Mouse (Mus musculus): Measurements from ENCODE around the gene Pced1b. TPM values are rescaled to one million over a fixed set of nuclear protein-coding genes. Genes with fewer than 3 reads are reported as not detected.
A peak's percentile ranks its signal among the peaks of the same experiment; 100 is the strongest.

The Pced1b gene
- total and polyA plus RNA-seq, 3 experiments: 6.6 to 36.5 TPM; not detected in 1

GRCm38 (mm10) chr15:97327500-97328081, 80.7 kb downstream of the Pced1b start (continued):
- no peak for TF ChIP-seq TAL1 (IDR thresholded peaks at IDR 0.05; ENCODE audit: low read length)
- TF ChIP-seq CTCF (IDR thresholded peaks at IDR 0.05 in 2 of 3, conservative IDR thresholded peaks at IDR 0.05 in 1 of 3; ENCODE audit: control insufficient read depth in 1 of 3, insufficient read depth in 1 of 3, low read depth in 2 of 3, low read length in 3 of 3, poor library complexity in 1 of 3, severe bottlenecking in 1 of 3): peak in 2 of 3 experiments; percentile 99 to 100

DNA sequence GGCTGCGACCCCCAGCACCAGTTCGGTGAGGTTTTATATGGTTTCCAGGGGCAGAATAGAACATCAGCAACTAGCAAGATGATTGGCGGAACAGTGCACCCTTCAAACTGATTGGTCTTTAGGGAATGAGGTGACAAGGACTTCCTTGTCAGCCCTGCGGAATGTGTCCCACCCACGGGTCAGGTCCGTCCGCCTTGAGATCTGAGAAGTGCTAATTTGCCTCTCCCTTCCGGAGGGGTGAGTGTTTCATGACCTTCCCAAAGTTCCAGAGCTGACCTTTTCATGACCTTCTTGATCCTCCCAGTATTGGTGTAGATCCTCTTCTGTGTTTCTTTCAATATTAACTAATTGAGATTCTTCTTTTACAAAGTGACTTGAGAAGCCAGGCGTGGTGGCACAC, 85.7 kb downstream of the Pced1b start:
- no peak for DNase-seq (ENCODE audit: low read depth, low spot score)
- H3K9ac ChIP-seq (ENCODE audit: control insufficient read depth, low read depth, low read length, poor library complexity, severe bottlenecking): no peak overlapping the region

DNA sequence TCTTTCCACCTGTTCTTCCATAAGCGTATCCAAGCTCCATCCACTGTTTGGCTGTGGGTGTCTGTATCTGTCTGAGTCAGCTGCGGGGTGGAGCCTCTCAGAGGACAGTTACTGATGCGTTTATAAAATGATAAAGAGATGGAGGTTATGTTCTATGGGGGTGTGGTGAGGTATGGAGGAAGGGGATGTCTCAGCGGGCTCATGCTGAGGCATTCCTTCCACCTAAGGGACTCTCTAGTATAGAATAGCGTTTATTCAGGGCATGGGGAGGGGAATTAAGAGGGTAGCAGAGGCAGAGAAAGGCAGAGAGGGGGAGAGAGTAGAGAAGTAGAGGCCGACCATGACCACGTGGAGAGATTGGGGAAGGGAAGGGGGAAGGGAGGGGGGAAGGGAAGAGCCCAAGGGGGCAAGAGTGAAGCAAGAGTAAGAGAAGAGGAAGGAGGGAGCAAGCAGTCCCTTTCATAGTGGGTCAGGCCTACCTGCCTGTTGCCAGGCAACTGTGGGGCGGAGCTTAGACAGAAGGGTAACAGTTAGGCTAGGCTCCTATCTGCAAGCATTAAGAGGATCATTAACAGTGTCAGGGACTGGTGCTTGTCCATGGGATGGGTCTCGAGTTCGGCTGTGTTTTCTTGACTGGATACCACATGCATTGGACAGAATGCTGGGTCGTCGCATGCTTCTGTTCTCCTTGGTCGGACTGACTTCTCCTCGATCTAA, 90.9 kb downstream of the Pced1b start:
- no peaks in the 10 kb centered on the region for H3K9me3 ChIP-seq (replicated peaks; ENCODE audit: insufficient read depth, low read length)
- no peaks in the 10 kb centered on the region for H3K27me3 ChIP-seq (ENCODE audit: control insufficient read depth in 1 of 2, insufficient read depth in 2 of 2, low read length in 2 of 2)
- H3K27ac ChIP-seq (ENCODE audit: control insufficient read depth, low read depth, low read length): peak overlapping the region; percentile 72
- H3K36me3 ChIP-seq (ENCODE audit: control insufficient read depth in 1 of 2, insufficient read depth in 2 of 2, low read length in 2 of 2): peaks cover 0 to 20% of the 10 kb centered on the region in 2 experiments; a peak in 2 of 4 replicates
- H3K4me1 ChIP-seq (ENCODE audit: control insufficient read depth in 1 of 2, insufficient read depth in 2 of 2, low read length in 2 of 2): peaks cover 12 to 33% of the 10 kb centered on the region in 2 experiments
- H3K4me3 ChIP-seq (ENCODE audit: control insufficient read depth in 1 of 2, insufficient read depth in 1 of 2, low read depth in 2 of 2, low read length in 2 of 2): peak overlapping the region; percentile 42 to 53
- peak; percentile 96 for DNase-seq (ENCODE audit: low read depth, low spot score)
- H3K9ac ChIP-seq (ENCODE audit: control insufficient read depth, low read depth, low read length, poor library complexity, severe bottlenecking): peak overlapping the region; percentile 64
- H3K79me2 ChIP-seq (ENCODE audit: control insufficient read depth, insufficient read depth, low read length, poor library complexity): no peaks in the 10 kb centered on the region; the same call in 1 of the 2 replicates
- TF ChIP-seq TAL1 (IDR thresholded peaks at IDR 0.05; ENCODE audit: low read length): peak; percentile 61
- TF ChIP-seq USF1 (IDR thresholded peaks at IDR 0.05; ENCODE audit: low read depth, low read length): peak; percentile 60
- no peak for TF ChIP-seq MEF2A (IDR thresholded peaks at IDR 0.05; ENCODE audit: extremely low read depth, insufficient replicate concordance, low read depth, low read length, poor library complexity, severe bottlenecking)
- TF ChIP-seq MXI1 (IDR thresholded peaks at IDR 0.05; ENCODE audit: low read depth, low read length): peak; percentile 69
- TF ChIP-seq NELFE (IDR thresholded peaks at IDR 0.05; ENCODE audit: low read depth, low read length): peak; percentile 54
- no peak for TF ChIP-seq KAT2A (conservative IDR thresholded peaks at IDR 0.05; ENCODE audit: low read depth, low read length)
- TF ChIP-seq MYC (IDR thresholded peaks at IDR 0.05; ENCODE audit: low read depth, low read length): peak; percentile 94
- TF ChIP-seq UBTF (IDR thresholded peaks at IDR 0.05; ENCODE audit: borderline replicate concordance, insufficient read depth, low read depth, low read length): no peak
- TF ChIP-seq CTCF (IDR thresholded peaks at IDR 0.05 in 2 of 3, conservative IDR thresholded peaks at IDR 0.05 in 1 of 3; ENCODE audit: control insufficient read depth in 1 of 3, insufficient read depth in 1 of 3, low read depth in 2 of 3, low read length in 3 of 3, poor library complexity in 1 of 3, severe bottlenecking in 1 of 3): no peak
- no peak for TF ChIP-seq CHD1 (IDR thresholded peaks at IDR 0.05; ENCODE audit: low read depth, low read length)
- TF ChIP-seq MYB (IDR thresholded peaks at IDR 0.05; ENCODE audit: low read depth, low read length): peak; percentile 75
- TF ChIP-seq POLR2AphosphoS5 (IDR thresholded peaks at IDR 0.05; ENCODE audit: borderline replicate concordance, low read depth, low read length): no peak
- no peak for TF ChIP-seq HCFC1 (IDR thresholded peaks at IDR 0.05; ENCODE audit: low read depth, low read length)
- peak; percentile 79 for TF ChIP-seq ETS1 (IDR thresholded peaks at IDR 0.05; ENCODE audit: low read depth, low read length)
- peak; percentile 68 for TF ChIP-seq CHD2 (IDR thresholded peaks at IDR 0.05; ENCODE audit: low read length)
- no peak for TF ChIP-seq GABPA (IDR thresholded peaks at IDR 0.05; ENCODE audit: low read depth, low read length)
- no peak for TF ChIP-seq USF2 (IDR thresholded peaks at IDR 0.05; ENCODE audit: borderline replicate concordance in 1 of 2, insufficient read depth in 1 of 2, low read depth in 1 of 2, low read length in 2 of 2)
- 0 out of 2 replicates have a peak, but pooled peaks have one; percentile 54 for TF ChIP-seq POLR2AphosphoS2 (IDR thresholded peaks at IDR 0.05; ENCODE audit: low read length)
- 0 out of 2 replicates have a peak, but pooled peaks have one; percentile 20 for TF ChIP-seq ELF1 (IDR thresholded peaks at IDR 0.05; ENCODE audit: low read depth, low read length)
- TF ChIP-seq SIN3A (IDR thresholded peaks at IDR 0.05; ENCODE audit: low read length): peak; percentile 63
- TF ChIP-seq POLR2A (IDR thresholded peaks at IDR 0.05; ENCODE audit: control insufficient read depth in 1 of 2, insufficient read depth in 1 of 2, low read depth in 1 of 2, low read length in 2 of 2, poor library complexity in 1 of 2): peak in 1 of 2 experiments; percentile 77; a peak in 2 of 4 replicates
- TF ChIP-seq E2F4 (IDR thresholded peaks at IDR 0.05; ENCODE audit: borderline replicate concordance, low read depth, low read length): no peak

More for the DNA sequence above, 85.7 kb downstream of the Pced1b start:
- no peak overlapping the region for H3K4me3 ChIP-seq (ENCODE audit: control insufficient read depth in 1 of 2, insufficient read depth in 1 of 2, low read depth in 2 of 2, low read length in 2 of 2)
- peaks cover 0 to 5% of the 10 kb centered on the region in 2 experiments; a peak in 2 of 4 replicates for H3K36me3 ChIP-seq (ENCODE audit: control insufficient read depth in 1 of 2, insufficient read depth in 2 of 2, low read length in 2 of 2)
- no peak for TF ChIP-seq MAFK (IDR thresholded peaks at IDR 0.05; ENCODE audit: borderline replicate concordance, low read depth, low read length)
- TF ChIP-seq SIN3A (IDR thresholded peaks at IDR 0.05; ENCODE audit: low read length): no peak
- no peak for TF ChIP-seq USF2 (IDR thresholded peaks at IDR 0.05; ENCODE audit: borderline replicate concordance in 1 of 2, insufficient read depth in 1 of 2, low read depth in 1 of 2, low read length in 2 of 2)
- TF ChIP-seq NRF1 (IDR thresholded peaks at IDR 0.05; ENCODE audit: insufficient read depth, low read depth, low read length, poor library complexity, severe bottlenecking): no peak
- TF ChIP-seq JUND (IDR thresholded peaks at IDR 0.05; ENCODE audit: low read depth, low read length): no peak
- no peak for TF ChIP-seq UBTF (IDR thresholded peaks at IDR 0.05; ENCODE audit: borderline replicate concordance, insufficient read depth, low read depth, low read length)
- TF ChIP-seq ZNF384 (IDR thresholded peaks at IDR 0.05; ENCODE audit: low read depth, low read length): no peak
- no peak for TF ChIP-seq MXI1 (IDR thresholded peaks at IDR 0.05; ENCODE audit: low read depth, low read length)
- TF ChIP-seq ZC3H11A (IDR thresholded peaks at IDR 0.05; ENCODE audit: low read depth, low read length): no peak
- no peak overlapping the region for H3K27ac ChIP-seq (ENCODE audit: control insufficient read depth, low read depth, low read length)
- no peaks in the 10 kb centered on the region for H3K9me3 ChIP-seq (replicated peaks; ENCODE audit: insufficient read depth, low read length)
- peaks cover 4 to 5% of the 10 kb centered on the region in 2 experiments; a peak in 3 of 4 replicates for H3K4me1 ChIP-seq (ENCODE audit: control insufficient read depth in 1 of 2, insufficient read depth in 2 of 2, low read length in 2 of 2)
- H3K27me3 ChIP-seq (ENCODE audit: control insufficient read depth in 1 of 2, insufficient read depth in 2 of 2, low read length in 2 of 2): no peaks in the 10 kb centered on the region
- H3K79me2 ChIP-seq (ENCODE audit: control insufficient read depth, insufficient read depth, low read length, poor library complexity): no peaks in the 10 kb centered on the region
